Mouse (Mus musculus) layer of hippocampus, adult 2 months (tissue): Measurements from ENCODE around the gene Gm10188. TPM values are rescaled to one million over a fixed set of nuclear protein-coding genes. Genes with fewer than 3 reads are reported as not detected.

Experiments used
- DNase-seq, 2 experiments: peaks; one replicate each; pipeline ENCODE4 v3.0.0; 2022; ENCODE audit warnings: low spot score in 2 of 2
- H3K27ac ChIP-seq: fragments of 200-600 bp; 2 replicates; pipeline ENCODE4 v1.8.1; 2022
- H3K4me3 ChIP-seq: fragments of 200-600 bp; 2 replicates; pipeline ENCODE4 v1.8.1; 2022; ENCODE audit warnings: mild to moderate bottlenecking
- CTCF ChIP-seq: fragments of 200-600 bp; conservative IDR thresholded peaks from 2 replicates; pipeline ENCODE4 v1.8.1; 2022; ENCODE audit warnings: antibody characterized with exemption, mild to moderate bottlenecking, moderate library complexity
- total RNA-seq, 2 experiments: library from RNA; stranded (reverse); gene quantifications; 2 replicates each; pipeline ENCODE4 v1.2.3; 2021

Gm10188 gene
- total RNA-seq, 2 experiments from 2014 or later, result not detected

DNA sequence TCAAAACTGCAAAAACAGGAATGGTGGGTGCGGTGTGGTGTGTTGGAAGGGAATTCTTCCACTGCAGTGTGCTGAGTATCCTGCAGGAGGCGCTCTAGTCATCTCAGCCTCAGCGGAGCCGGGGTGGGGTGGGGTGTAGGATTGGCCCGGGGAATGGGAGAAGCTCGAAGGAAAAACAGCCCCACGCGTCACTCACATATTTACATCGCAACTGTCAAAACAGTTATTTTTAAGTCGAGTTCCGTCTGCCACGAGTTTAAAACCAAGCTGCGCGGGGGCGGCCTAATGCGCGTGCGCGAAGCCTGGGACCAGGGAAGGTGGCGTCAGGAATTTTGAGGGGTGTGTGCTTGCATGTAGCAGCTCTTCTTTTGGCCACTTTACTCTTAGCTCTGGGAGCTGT lies 17.3 kb downstream of the Gm10188 start:
- peak overlapping the region; percentile 26 for H3K4me3 ChIP-seq
- DNase-seq, result peak; percentile 91 to 92
- H3K27ac ChIP-seq, result no peak overlapping the region
- peak; percentile 93 for TF ChIP-seq CTCF

GRCm38 (mm10) chr1:132211672-132212071 lies 17.9 kb downstream of the Gm10188 start:
- no peak for DNase-seq
- Histone ChIP-seq H3K4me3 (no peak overlapping the region), H3K27ac (no peak overlapping the region)
- no peak for TF ChIP-seq CTCF

DNA sequence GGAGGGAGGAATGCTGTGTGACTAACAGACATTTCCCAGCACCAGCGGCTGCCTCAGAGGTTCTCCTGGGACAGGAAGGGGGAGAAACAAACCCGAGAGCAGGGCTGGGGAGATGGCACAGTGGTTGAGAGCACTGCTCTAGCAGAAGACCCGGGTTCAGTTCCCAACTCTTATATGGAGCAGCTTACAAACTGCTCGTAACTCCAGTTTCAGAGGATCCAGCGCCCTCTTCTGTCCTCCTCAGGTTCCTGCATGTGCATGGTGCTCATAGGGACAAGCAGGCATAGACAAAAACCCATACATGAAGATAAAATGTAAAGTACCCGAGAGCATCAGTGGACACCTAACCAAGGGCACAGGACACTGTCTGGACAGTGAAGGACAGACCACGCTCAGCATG lies 18.6 kb downstream of the Gm10188 start:
- peak; percentile 70 for TF ChIP-seq CTCF
- Histone ChIP-seq H3K4me3 (no peak overlapping the region), H3K27ac (no peak overlapping the region)
- no peak for DNase-seq

GRCm38 (mm10) chr1:132209400-132209799 lies 20.2 kb downstream of the Gm10188 start:
- no peak for DNase-seq
- TF ChIP-seq CTCF, result no peak
- Histone ChIP-seq H3K27ac (peak overlapping the region; percentile 89; the same call in 1 of the 2 replicates), H3K4me3 (no peak overlapping the region)

DNA sequence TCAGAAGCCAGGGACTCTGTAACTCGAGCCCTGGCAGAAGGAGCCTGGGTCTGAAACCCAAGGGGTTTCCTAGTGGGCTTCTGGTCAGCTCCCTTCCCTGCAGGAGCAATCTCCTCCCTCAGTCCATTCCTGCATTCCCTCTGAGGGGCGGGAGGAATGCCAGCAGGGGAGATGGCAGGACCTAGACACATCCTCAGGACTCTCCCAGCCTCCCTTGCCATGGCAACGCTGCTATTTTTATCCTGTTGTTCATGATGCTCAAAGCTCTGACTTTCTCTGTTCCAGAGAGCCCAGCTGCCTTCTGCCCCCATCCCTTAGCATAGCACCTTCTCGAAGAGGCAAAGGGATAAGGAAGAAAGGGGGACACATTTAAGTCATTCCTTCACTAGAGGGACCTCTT lies 21.4 kb downstream of the Gm10188 start:
- no peak for TF ChIP-seq CTCF
- Histone ChIP-seq H3K27ac (peak overlapping the region; percentile 89), H3K4me3 (no peak overlapping the region)
- peak; percentile 61 to 68 for DNase-seq

GRCm38 (mm10) chr1:132206828-132207227 lies 22.7 kb downstream of the Gm10188 start:
- TF ChIP-seq CTCF, result no peak
- DNase-seq, result no peak
- Histone ChIP-seq H3K27ac (no peak overlapping the region), H3K4me3 (no peak overlapping the region)

DNA sequence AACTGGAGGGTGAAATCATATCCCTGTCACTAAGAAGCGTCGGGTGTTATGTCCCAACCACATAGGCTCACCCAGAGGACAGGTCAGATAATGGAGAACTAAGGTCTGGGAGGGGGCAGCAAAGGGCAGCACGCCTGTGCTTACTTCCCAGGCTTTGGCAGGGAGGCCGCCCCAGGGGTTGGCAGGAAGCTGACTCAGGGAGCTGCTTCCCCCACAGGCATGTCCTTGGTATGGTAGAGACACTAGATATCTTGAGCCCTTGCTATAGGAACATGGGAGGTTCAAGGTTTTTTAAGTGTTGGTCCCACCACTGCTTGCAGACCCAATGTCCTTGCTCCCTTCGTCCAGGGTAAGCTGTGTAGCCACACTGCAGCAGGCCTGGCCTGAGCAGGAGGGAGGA lies 23.6 kb downstream of the Gm10188 start:
- no peak for TF ChIP-seq CTCF

DNA sequence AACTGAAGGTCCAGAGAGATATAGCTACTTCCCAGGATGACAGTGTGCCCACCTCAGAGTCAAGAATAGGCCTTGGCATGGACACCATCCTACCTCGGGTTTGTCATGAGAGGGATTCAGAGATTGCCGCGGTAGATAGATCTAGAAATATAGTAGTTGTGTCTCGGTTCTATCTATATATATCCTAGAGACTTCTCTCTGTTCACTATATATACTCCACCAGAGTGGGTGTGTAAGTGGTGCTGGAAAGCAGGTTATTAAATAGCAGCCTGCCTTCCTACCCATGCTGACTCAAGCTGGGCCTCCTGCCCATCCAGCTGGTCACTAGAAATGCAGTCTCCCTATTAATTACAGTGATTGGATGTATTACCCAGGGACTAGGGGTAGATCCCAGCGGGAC lies 26.8 kb downstream of the Gm10188 start:
- no peak overlapping the region for H3K4me3 ChIP-seq
- H3K27ac ChIP-seq, result no peak overlapping the region
- TF ChIP-seq CTCF, result no peak
- DNase-seq, result no peak

More for the DNA sequence above, 23.6 kb downstream of the Gm10188 start:
- H3K27ac ChIP-seq, result no peak overlapping the region
- no peak overlapping the region for H3K4me3 ChIP-seq
- no peak for DNase-seq

GRCm38 (mm10) chr1:132201936-132202335 lies 27.6 kb downstream of the Gm10188 start:
- no peak for TF ChIP-seq CTCF
- Histone ChIP-seq H3K27ac (no peak overlapping the region), H3K4me3 (no peak overlapping the region)
- DNase-seq, result no peak

- no peak for TF ChIP-seq CTCF
- no peak overlapping the region for H3K4me3 ChIP-seq
- no peak for DNase-seq
- H3K27ac ChIP-seq, result no peak overlapping the region
Measured at GRCm38 (mm10) chr1:132201511-132201860, 28.1 kb downstream of the Gm10188 start.

DNA sequence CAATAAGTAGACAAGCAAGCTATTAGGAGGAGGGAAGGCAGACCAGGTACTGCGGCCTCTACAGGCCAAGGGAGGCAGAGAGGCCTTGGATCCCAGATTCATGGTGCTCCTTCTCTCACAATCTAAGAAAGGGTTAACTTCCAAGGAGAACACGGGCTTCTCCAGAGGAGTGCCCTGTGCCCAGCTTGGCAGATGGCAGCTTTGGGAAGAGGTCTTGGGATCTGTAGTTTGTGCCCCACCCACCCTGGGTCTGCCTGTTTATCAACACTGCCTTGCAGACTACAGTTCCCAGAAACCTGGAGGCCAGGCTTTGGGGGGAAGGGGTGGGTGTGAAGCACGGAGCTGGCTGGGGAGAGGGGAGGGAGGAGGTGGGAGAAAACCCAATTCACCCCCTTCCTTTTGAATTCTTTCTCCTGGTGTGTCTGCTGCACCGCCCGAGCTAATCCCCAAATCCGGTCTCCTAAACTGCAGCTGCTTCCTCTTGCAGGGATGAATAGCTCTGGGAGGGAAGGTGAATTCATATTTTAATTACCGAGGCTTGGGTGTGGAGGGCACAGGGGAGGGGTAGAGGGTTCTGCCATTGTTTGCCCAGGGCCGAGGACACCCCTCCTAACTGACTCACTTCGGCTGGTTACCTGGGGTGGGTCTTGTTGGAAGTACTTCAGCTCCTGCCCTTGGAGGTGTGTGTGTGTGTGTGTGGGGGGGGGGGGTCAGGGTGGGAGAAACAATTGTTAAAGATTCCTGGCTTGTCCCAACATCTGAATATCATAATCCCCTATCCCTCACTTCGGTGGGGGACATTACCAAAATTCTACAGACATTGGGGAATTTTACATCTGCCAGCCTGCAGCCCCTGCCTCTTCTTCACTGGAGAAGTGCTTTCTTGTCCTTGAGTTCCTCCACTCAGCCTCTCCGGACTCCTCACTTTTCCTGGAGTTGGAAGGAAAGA lies 28.7 kb downstream of the Gm10188 start:
- TF ChIP-seq CTCF, result peak; percentile 48
- Histone ChIP-seq H3K4me3 (peak overlapping the region; percentile 33; the same call in 1 of the 2 replicates), H3K27ac (peak overlapping the region; percentile 58; the same call in 1 of the 2 replicates)
- DNase-seq, result peak in 1 of 2 experiments; percentile 64

DNA sequence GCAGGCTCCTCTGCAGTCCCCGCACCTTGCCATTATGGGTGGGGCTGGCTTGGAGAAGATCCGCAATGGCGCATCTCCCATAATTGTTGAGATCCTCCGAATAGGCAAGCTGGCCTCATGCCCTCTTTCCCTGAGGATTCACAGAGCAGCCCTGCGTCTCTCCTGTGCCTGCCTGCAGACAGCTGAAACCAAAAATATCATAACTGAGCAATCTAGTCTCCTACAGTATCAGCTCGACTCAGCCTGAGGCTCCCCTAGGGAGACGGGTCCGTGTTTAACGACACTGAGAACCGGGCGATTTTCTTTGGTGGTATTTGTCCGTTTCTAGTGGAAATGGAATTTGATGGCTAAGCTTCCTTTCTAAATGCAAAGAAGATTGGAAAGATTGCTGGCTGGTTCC lies 29.6 kb downstream of the Gm10188 start:
- Histone ChIP-seq H3K4me3 (peak overlapping the region; percentile 7; the same call in 1 of the 2 replicates), H3K27ac (peak overlapping the region; percentile 58; the same call in 1 of the 2 replicates)
- TF ChIP-seq CTCF, result no peak
- no peak for DNase-seq

DNA sequence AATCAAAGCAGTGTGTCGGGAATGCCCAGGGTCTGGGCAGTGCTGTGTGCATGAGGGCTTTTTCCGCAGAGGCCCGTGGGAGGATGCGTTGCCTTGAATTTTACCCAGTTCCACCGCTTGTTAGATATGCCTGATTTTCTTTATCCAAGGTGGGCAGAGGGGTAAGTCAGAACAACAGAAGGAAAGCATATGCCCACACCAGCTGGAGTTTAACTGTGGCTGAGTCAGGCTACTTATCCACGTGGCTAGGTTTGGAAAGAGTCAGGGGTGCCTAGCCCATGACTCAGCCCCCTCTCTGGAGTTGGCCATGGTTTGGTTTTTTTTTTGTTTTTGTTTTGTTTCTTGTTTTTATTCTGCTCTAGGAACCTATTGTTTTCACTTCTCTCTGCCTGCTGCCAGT lies 30.3 kb downstream of the Gm10188 start:
- Histone ChIP-seq H3K27ac (no peak overlapping the region), H3K4me3 (no peak overlapping the region)
- no peak for TF ChIP-seq CTCF
- peak in 1 of 2 experiments; percentile 45 for DNase-seq
